Mouse (Mus musculus) embryonic facial prominence, embryonic 13.5 days (tissue): ENCODE results near the gene Gm21778. TPM values are rescaled to one million over a fixed set of nuclear protein-coding genes. Genes with fewer than 3 reads are reported as not detected.
"Not testable (repeated sequence)": the region's sequence is repeated elsewhere in the genome, so short reads cannot be mapped to it uniquely, and the experiment has no call there.

Source experiments
- ATAC-seq: fragments of 200-750 bp; cut with Nextera tagmentation; 2 replicates; pipeline ENCODE4 v1.8.0; 2017; ENCODE audit warnings: low read depth; ENCODE audit not compliant: insufficient number of reproducible peaks, insufficient read depth, low FRiP score, low TSS enrichment
- H3K27ac ChIP-seq: fragments of 300-500 bp; sonication (generic); 2 replicates; pipeline ENCODE4 v1.5.1; 2015; ENCODE audit warnings: moderate library complexity, mild to moderate bottlenecking, inconsistent platforms
- H3K27me3 ChIP-seq: fragments of 300-500 bp; sonication (generic); 2 replicates; pipeline ENCODE4 v1.6.1; 2015; ENCODE audit warnings: mild to moderate bottlenecking, inconsistent platforms
- H3K36me3 ChIP-seq: fragments of 300-500 bp; sonication (generic); 2 replicates; pipeline ENCODE4 v1.6.1; 2015; ENCODE audit warnings: mild to moderate bottlenecking, inconsistent platforms
- H3K4me1 ChIP-seq: fragments of 300-500 bp; sonication (generic); 2 replicates; pipeline ENCODE4 v1.6.1; 2015; ENCODE audit warnings: inconsistent platforms
- H3K4me2 ChIP-seq: fragments of 300-500 bp; sonication (generic); 2 replicates; pipeline ENCODE4 v1.6.1; 2015; ENCODE audit warnings: moderate library complexity, mild to moderate bottlenecking, inconsistent platforms
- H3K4me3 ChIP-seq: fragments of 300-500 bp; sonication (generic); 2 replicates; pipeline ENCODE4 v1.5.1; 2015; ENCODE audit warnings: mild to moderate bottlenecking, inconsistent platforms
- H3K9ac ChIP-seq: fragments of 300-500 bp; sonication (generic); 2 replicates; pipeline ENCODE4 v1.6.1; 2015; ENCODE audit warnings: mild to moderate bottlenecking, inconsistent platforms
- H3K9me3 ChIP-seq: fragments of 300-500 bp; sonication (generic); 2 replicates; pipeline ENCODE4 v1.6.1; 2016; ENCODE audit warnings: inconsistent platforms
- polyA plus RNA-seq: library from polyadenylated mRNA; unstranded; fragments of >200 nt; fragmentation: Nextera tagmentation; extraction: Ambion mirVana; gene quantifications from 2 replicates; pipeline ENCODE4 v1.2.1, GENCODE M21; 2015

The Gm21778 gene
- polyA plus RNA-seq: not detected in 2 replicates

- H3K4me3 ChIP-seq, H3K9me3 ChIP-seq, H3K9ac ChIP-seq, H3K36me3 ChIP-seq, H3K27me3 ChIP-seq, H3K4me2 ChIP-seq, ATAC-seq, H3K27ac ChIP-seq, H3K4me1 ChIP-seq: not testable (repeated sequence)
These were observed at the start of gene Gm21778 for GRCm38 (mm10) chrY:5942160-5942559. TSS of gene Gm21778 (plus strand) at chrY:5942460.

Other genes starting within 250 kb of the Gm21778 start
- not detected in 2 replicates for gene Gm20914, start 216.5 kb upstream of the Gm21778 start, polyA plus RNA-seq
- not detected in 2 replicates for gene Gm28171, start 149.1 kb upstream of the Gm21778 start, polyA plus RNA-seq